Comparison of ENCODE assay signal across 8 mouse cellular contexts in genomic region chr16:30063984-30064453, GRCm38 (mm10). TPM values are rescaled to one million over a fixed set of nuclear protein-coding genes. Genes with fewer than 3 reads are reported as not detected.
A peak's percentile ranks its signal among the peaks of the same experiment; 100 is the strongest.
DNase-seq lines count a peak whose midpoint lies in the region; ATAC-seq and TF ChIP-seq lines count a peak whose summit lies in the region.

Gene Hes1, plus strand, starts transcription at chr16:30064384.

- no peak for TF ChIP-seq POLR2A in limb, embryonic 14.5 days (IDR thresholded peaks at IDR 0.05; ENCODE audit: borderline replicate concordance, extremely low read depth, insufficient read depth, insufficient read length)

- H3K27ac ChIP-seq in embryonic facial prominence, embryonic 13.5 days = peak within 1 kb of the TSS; percentile 95
- H3K27ac ChIP-seq in limb, embryonic 14.5 days (replicated peaks; ENCODE audit: low read depth, low read length) = peak within 1 kb of the TSS; percentile 94
- H3K27ac ChIP-seq in midbrain, postnatal 0 days (ENCODE audit: low read depth, low read length) = peak within 1 kb of the TSS; percentile 65

- peaks cover 65% of the 10 kb centered on the region for H3K4me1 ChIP-seq in embryonic facial prominence, embryonic 13.5 days
- peaks cover 48% of the 10 kb centered on the region for H3K4me1 ChIP-seq in limb, embryonic 14.5 days (ENCODE audit: control insufficient read depth, insufficient read depth, low read length)
- no peaks in the 10 kb centered on the region for H3K4me1 ChIP-seq in midbrain, postnatal 0 days (ENCODE audit: insufficient read depth, low read length)

- ATAC-seq in embryonic facial prominence, embryonic 13.5 days (ENCODE audit: insufficient number of reproducible peaks, insufficient read depth, low FRiP score, low TSS enrichment, low read depth) = peak; percentile 68
- peak; percentile 73 for ATAC-seq in limb, embryonic 14.5 days (ENCODE audit: low FRiP score, low read depth)
- ATAC-seq in midbrain, postnatal 0 days (ENCODE audit: low FRiP score) = peak; percentile 81

- H3K36me3 ChIP-seq in embryonic facial prominence, embryonic 13.5 days = no peaks in the 10 kb centered on the region
- peaks cover 7% of the 10 kb centered on the region for H3K36me3 ChIP-seq in limb, embryonic 14.5 days (ENCODE audit: control insufficient read depth, insufficient read depth, low read length)
- H3K36me3 ChIP-seq in midbrain, postnatal 0 days (ENCODE audit: insufficient read depth, low read length) = no peaks in the 10 kb centered on the region

- H3K4me3 ChIP-seq in embryonic facial prominence, embryonic 13.5 days = peak within 1 kb of the TSS; percentile 69
- peak within 1 kb of the TSS; percentile 64 for H3K4me3 ChIP-seq in limb, embryonic 14.5 days (replicated peaks; ENCODE audit: low read length)
- peak within 1 kb of the TSS; percentile 65 for H3K4me3 ChIP-seq in midbrain, postnatal 0 days (ENCODE audit: low read depth, low read length)

- WGBS in embryonic facial prominence, embryonic 13.5 days = under 1% methylated on average over 54 of the region's 57 CpGs
- under 1% methylated on average over 35 of the region's 57 CpGs for WGBS in limb, embryonic 14.5 days
- 0% methylated on average over 33 of the region's 57 CpGs for whole genome bisulfite sequencing in midbrain, postnatal 0 days

- peak; percentile 95 for DNase-seq in 3T3-L1 (ENCODE audit: low read depth, low spot score)
- DNase-seq in adrenal gland, postnatal 14 days = peak; percentile 93
- DNase-seq in heart, adult 8-10 months (ENCODE audit: low spot score) = peak; percentile 92
- peak; percentile 95 to 96 for DNase-seq in kidney, adult 8-10 months
- peak; percentile 92 for DNase-seq in limb, embryonic 14.5 days (ENCODE audit: low spot score)
- DNase-seq in midbrain, postnatal 0 days (ENCODE audit: low spot score) = peak; percentile 88
- DNase-seq in spleen, postnatal 4 days (ENCODE audit: low spot score in 2 of 2) = peak; percentile 75 to 85

- no peak for TF ChIP-seq CTCF in midbrain, postnatal 0 days (IDR thresholded peaks at IDR 0.05)

- H3K27me3 ChIP-seq in embryonic facial prominence, embryonic 13.5 days = no peaks in the 10 kb centered on the region
- no peaks in the 10 kb centered on the region for H3K27me3 ChIP-seq in limb, embryonic 14.5 days (ENCODE audit: control insufficient read depth, insufficient read depth, low read length)
- peaks cover 38% of the 10 kb centered on the region for H3K27me3 ChIP-seq in midbrain, postnatal 0 days (ENCODE audit: insufficient read depth, low read length)

- H3K9ac ChIP-seq in embryonic facial prominence, embryonic 13.5 days = peak within 1 kb of the TSS; percentile 87
- peak within 1 kb of the TSS; percentile 84 for H3K9ac ChIP-seq in limb, embryonic 14.5 days (ENCODE audit: low read depth, low read length, severe bottlenecking)
- peak within 1 kb of the TSS; percentile 64 for H3K9ac ChIP-seq in midbrain, postnatal 0 days (replicated peaks; ENCODE audit: low read length, poor library complexity, severe bottlenecking)

- H3K4me2 ChIP-seq in embryonic facial prominence, embryonic 13.5 days = peak within 1 kb of the TSS; percentile 95
- peak within 1 kb of the TSS; percentile 90 for H3K4me2 ChIP-seq in limb, embryonic 14.5 days (replicated peaks; ENCODE audit: low read depth, low read length, severe bottlenecking)
- peak within 1 kb of the TSS; percentile 97 for H3K4me2 ChIP-seq in midbrain, postnatal 0 days (ENCODE audit: low read depth, low read length, poor library complexity, severe bottlenecking)

- no peaks in the 10 kb centered on the region for H3K9me3 ChIP-seq in embryonic facial prominence, embryonic 13.5 days
- no peaks in the 10 kb centered on the region for H3K9me3 ChIP-seq in limb, embryonic 14.5 days (ENCODE audit: control insufficient read depth, low read length)
- no peaks in the 10 kb centered on the region for H3K9me3 ChIP-seq in midbrain, postnatal 0 days (ENCODE audit: low read length)

RNA-seq across cellular contexts. Expression of gene Hes1, which starts in this region (rescaled TPM):
- 21.0 and 26.6 TPM in 2 replicates for total RNA-seq in adrenal gland, postnatal 14 days (2021)
- 42.9 and 44.3 TPM in 2 replicates for polyA plus RNA-seq in embryonic facial prominence, embryonic 13.5 days (2015; fragmentation: Nextera tagmentation; extraction: Ambion mirVana)
- total RNA-seq in heart, adult 8-10 months (2022) = 10 to 100 TPM; 17.9 to 29.6 (median 23.7) TPM
- polyA plus RNA-seq in limb, embryonic 14.5 days (2012; rRNA removed) = 143 and 188 TPM in 2 replicates
- 71.9 and 73.4 TPM in 2 replicates for polyA plus RNA-seq in limb, embryonic 14.5 days (2014; fragmentation: Nextera tagmentation; extraction: Ambion mirVana)
- 10.2 and 10.3 TPM in 2 replicates for total RNA-seq in midbrain, postnatal 0 days (2014; rRNA removed)
- polyA plus RNA-seq in midbrain, postnatal 0 days (2015; fragmentation: Nextera tagmentation; extraction: Ambion mirVana) = 9.2 and 13.0 TPM in 2 replicates

Comparison
In these comparisons a context has a peak if more than half of its experiments do, and no peak if none do; other contexts are left out.
1. Peak in every context shown above with its lines: DNase-seq, ATAC-seq, H3K4me3 ChIP-seq and H3K27ac ChIP-seq.